Mouse (Mus musculus): Measurements from ENCODE around the gene A930017K11Rik.

The A930017K11Rik gene

GRCm38 (mm10) chr17:25958771-25959494 is 6.6 kb upstream of the A930017K11Rik start:
- DNase-seq = peak; percentile 80

- peak; percentile 80 for DNase-seq
These were observed 5.3 kb upstream of the A930017K11Rik start for GRCm38 (mm10) chr17:25957586-25958051.

GRCm38 (mm10) chr17:25956631-25957030 is 4.3 kb upstream of the A930017K11Rik start:
- DNase-seq = no peak

- DNase-seq = peak; percentile 96
These were observed 3.8 kb upstream of the A930017K11Rik start for GRCm38 (mm10) chr17:25956201-25956600.

- DNase-seq = no peak
These were observed 3.4 kb upstream of the A930017K11Rik start for GRCm38 (mm10) chr17:25955736-25956135.

- no peak for DNase-seq
These were observed 2.3 kb upstream of the A930017K11Rik start for GRCm38 (mm10) chr17:25954671-25955070.

- peak; percentile 90 for DNase-seq
These were observed 796 bp upstream of the A930017K11Rik start for GRCm38 (mm10) chr17:25953161-25953560.

GRCm38 (mm10) chr17:25951225-25951802 is 1.1 kb downstream of the A930017K11Rik start:
- no peak for DNase-seq

GRCm38 (mm10) chr17:25950706-25951105 is 1.7 kb downstream of the A930017K11Rik start:
- DNase-seq = peak; percentile 69

- DNase-seq = peak; percentile 71
These were observed 2.4 kb downstream of the A930017K11Rik start for GRCm38 (mm10) chr17:25949981-25950380.

GRCm38 (mm10) chr17:25948051-25948450 is 4.3 kb downstream of the A930017K11Rik start:
- peak; percentile 58 for DNase-seq

GRCm38 (mm10) chr17:25947576-25947975 is 4.8 kb downstream of the A930017K11Rik start:
- DNase-seq = peak; percentile 36

GRCm38 (mm10) chr17:25946891-25947290 is 5.5 kb downstream of the A930017K11Rik start:
- peak; percentile 48 for DNase-seq

- no peak for DNase-seq
These were observed 6.0 kb downstream of the A930017K11Rik start for GRCm38 (mm10) chr17:25946349-25946748.

- no peak for DNase-seq
These were observed 6.7 kb downstream of the A930017K11Rik start for GRCm38 (mm10) chr17:25945517-25946155.

- no peak for DNase-seq
These were observed 7.8 kb downstream of the A930017K11Rik start, which contains the start of the genes Pigq and Nhlrc4 for GRCm38 (mm10) chr17:25944366-25945163. Pigq (minus strand) TSS chr17:25944936. Nhlrc4 (minus strand) TSS chr17:25944961.

- DNase-seq = no peak
These were observed 8.6 kb downstream of the A930017K11Rik start for GRCm38 (mm10) chr17:25943769-25944168.

GRCm38 (mm10) chr17:25943221-25943620 is 9.1 kb downstream of the A930017K11Rik start:
- DNase-seq = no peak

GRCm38 (mm10) chr17:25942597-25943151 is 9.7 kb downstream of the A930017K11Rik start:
- DNase-seq = peak; percentile 59

GRCm38 (mm10) chr17:25941511-25942241 is 10.7 kb downstream of the A930017K11Rik start:
- peak; percentile 78 for DNase-seq

GRCm38 (mm10) chr17:25934526-25934925 is 17.8 kb downstream of the A930017K11Rik start:
- DNase-seq = no peak

- DNase-seq = peak; percentile 63
These were observed 27.0 kb downstream of the A930017K11Rik start for GRCm38 (mm10) chr17:25925348-25925747.
